Mouse (Mus musculus) megakaryocyte progenitor cell, adult 5-6 weeks (primary cell): ENCODE measurements at regions not wholly inside any gene's neighbourhood (a gene's known extent, or its start where the extent isn't known, plus 50 kb on each side); places are given as distances from the start of the nearest gene placed in this dataset.

Experiments
- ATAC-seq: replicated peaks from 2 replicates; pipeline ENCODE4 v1.8.0; 2016; ENCODE audit warnings: mild to moderate bottlenecking, moderate TSS enrichment, inconsistent platforms; ENCODE audit not compliant: poor library complexity

DNA sequence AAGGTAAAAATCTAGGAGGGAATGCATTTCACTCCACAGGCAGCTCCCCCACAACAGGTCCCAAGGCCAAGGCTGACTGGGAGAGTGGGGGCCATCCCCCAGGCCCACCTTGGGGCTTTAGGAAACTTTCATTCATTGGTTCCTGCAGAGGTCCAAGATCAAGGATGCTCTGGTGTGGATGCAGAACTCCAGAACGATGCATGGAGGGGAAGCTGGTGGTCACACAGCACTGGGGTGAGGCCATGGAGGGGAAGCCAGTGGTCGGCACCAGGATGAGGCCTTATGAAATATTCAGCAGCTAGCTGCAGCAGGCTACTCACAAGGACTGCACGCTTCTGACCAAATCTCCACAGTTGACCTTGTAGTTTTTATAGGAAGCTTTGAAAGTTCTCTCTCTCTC lies 279.7 kb downstream of the Cdh26 start:
- ATAC-seq = peak; percentile 75

GRCm38 (mm10) chr2:178711587-178712080 lies 281.3 kb downstream of the Cdh26 start:
- no peak for ATAC-seq

GRCm38 (mm10) chr2:178712391-178712892 lies 282.1 kb downstream of the Cdh26 start:
- no peak for ATAC-seq

- no peak for ATAC-seq
Observed at GRCm38 (mm10) chr2:178715500-178716245, 285.3 kb downstream of the Cdh26 start.

DNA sequence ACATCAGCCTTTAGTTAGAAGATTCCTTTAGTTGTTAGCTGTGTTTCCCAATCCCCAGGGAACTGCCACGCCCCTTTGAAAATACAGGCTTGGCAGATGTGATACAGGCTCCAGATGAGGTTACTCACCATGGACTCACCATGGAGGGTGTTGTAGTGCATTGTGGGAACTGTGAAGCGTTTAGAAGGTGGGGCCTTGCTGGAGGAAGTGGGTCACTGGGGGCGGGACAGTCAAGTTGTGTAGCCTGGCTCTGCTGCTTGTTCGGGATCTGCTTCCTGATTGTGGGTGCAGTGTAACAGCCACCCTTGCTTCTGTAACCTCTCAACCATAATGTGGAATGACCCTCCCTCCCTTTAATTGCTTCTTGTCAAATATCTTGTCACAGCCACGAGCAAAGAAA lies 287.7 kb downstream of the Cdh26 start:
- ATAC-seq = peak; percentile 67

DNA sequence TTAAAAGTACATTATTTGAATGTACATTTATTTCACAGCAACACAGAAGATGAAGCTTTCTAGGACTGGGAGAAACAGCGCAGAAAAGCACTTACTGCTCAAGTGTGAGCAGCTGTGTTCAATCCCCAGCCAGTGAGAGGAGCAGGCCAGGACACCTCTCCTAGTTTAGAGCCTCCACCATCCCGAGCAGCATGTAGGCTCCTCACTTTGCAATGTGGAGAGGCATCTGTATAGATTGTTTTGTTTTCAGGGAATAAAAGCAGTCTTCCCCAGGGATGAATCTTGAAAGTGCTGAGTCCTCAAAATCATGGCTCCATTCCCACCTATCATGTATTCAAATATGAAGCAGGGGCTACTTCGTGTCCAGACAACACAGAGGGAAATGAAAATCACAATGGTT lies 293.1 kb downstream of the Cdh26 start:
- ATAC-seq = no peak

DNA sequence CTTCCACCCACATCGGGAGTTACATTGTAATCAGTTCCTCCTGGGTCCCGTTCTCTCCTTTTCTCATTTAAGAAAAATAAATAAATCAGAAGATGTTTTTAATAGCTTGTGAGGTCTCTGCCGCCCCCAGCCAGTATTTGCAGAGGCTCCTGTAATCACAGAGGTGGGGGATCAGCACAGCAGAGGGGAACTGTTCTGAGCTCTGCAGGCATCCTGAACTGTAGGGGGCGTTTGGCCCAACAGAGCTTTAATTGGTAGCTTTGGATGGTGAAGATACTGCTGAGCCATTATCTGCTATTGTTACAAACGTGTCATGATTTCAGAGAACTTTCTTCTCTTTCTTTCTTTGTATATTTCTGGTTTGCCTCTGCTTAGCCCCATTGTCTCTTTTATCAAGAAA lies 293.9 kb downstream of the Cdh26 start:
- no peak for ATAC-seq

DNA sequence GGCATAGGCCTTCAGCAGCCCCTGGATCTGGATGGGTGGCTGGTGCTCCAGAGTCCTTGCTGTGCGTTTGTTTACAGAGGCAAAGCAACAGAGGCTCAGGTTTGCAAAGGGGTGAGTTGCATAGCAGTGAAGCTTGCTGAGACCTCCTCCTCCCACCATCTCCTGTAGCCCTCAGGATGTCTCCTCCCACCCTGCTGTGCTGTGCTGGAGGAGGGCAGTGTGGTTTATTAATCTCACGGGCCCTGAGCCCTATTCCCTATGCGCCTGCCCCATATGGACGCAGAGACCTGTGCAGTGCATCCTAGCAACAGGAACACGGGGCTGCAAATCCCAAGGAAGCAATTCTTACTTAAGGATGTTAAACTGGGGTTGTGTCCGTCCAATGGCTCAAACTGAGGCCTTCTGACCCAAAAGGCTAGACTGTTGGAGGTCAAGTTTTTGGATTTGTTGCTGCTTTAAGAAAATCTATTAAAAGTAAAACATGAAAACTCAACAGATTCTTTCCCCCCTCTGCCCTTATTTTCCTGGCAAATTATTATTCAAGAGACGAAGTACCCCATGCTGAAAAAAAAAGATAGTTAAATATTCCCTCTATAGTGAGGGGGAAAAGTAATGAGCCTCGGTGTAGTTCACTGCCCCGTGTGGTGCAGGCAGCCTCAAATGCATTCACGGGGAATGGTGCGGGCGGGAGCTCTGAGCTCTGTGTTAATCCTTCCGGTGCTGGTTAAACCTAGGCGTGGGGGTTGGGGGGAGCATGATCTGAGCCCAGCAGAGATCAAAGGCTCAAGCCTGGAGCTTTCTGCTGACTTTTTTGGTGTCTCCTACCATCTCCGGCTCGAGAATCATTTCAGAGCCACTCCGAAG lies 297.8 kb downstream of the Cdh26 start:
- ATAC-seq = peak; percentile 48; the same call in 1 of the 2 replicates

- no peak for ATAC-seq
Observed at GRCm38 (mm10) chr2:178728794-178729120, 298.4 kb downstream of the Cdh26 start.

GRCm38 (mm10) chr2:178735099-178735498 lies 304.8 kb downstream of the Cdh26 start:
- peak; percentile 65; the same call in 1 of the 2 replicates for ATAC-seq

- no peak for ATAC-seq
Observed at GRCm38 (mm10) chr2:178744617-178745016, 314.3 kb downstream of the Cdh26 start.

DNA sequence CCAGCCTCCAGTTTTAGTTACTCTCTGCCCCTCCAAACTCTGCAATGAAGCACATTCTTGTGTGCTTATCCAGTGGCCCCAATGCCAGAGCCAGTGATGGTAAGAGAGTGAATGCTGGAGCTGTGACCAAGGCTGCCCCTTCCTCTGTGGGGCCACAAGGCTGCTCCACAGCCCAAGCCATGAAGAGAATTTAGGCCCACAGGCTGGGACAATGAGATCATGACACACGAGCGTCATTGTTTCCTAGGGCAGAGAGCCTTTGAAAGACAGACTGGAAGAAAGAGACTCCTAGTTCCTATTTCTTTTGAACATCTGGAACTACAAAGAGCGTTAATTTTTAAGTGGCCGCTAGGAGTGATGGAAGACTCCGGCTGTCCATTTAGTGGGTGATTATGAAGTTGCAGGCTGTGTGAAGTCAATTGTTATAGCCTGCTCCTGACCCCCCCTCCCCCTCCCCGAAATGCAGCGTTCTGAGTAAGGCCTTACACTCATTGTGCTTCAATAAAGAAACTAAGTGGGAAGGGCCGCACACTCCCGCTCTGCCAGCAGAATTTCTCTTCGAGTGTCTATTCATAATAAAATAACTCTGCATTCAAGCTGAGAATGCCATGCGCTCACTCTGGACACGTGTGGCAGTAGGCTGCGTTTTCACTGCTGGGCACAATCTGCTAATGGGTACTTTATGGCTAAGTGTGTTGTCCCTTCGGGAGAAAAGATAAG lies 315.1 kb downstream of the Cdh26 start:
- no peak for ATAC-seq

DNA sequence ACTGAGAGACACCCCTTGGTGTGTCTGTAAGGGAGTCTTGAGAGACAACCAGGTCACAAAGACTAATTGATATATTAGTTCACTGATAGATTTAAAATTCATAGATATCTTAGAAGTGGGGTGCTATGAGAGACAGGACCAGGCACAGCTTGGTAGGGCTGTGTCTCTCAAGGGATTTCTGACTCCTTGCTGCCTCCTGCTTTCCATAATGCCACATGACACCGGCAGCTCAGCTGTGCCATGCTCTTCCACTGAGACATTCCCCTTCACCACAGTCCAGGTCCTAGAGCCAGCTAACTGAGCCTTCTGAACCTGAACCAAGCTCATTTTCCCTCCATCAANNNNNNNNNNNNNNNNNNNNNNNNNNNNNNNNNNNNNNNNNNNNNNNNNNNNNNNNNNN lies 320.9 kb downstream of the Cdh26 start:
- peak; percentile 54; the same call in 1 of the 2 replicates for ATAC-seq

GRCm38 (mm10) chr2:178758366-178758765 lies 328.0 kb downstream of the Cdh26 start:
- ATAC-seq = peak; percentile 95

DNA sequence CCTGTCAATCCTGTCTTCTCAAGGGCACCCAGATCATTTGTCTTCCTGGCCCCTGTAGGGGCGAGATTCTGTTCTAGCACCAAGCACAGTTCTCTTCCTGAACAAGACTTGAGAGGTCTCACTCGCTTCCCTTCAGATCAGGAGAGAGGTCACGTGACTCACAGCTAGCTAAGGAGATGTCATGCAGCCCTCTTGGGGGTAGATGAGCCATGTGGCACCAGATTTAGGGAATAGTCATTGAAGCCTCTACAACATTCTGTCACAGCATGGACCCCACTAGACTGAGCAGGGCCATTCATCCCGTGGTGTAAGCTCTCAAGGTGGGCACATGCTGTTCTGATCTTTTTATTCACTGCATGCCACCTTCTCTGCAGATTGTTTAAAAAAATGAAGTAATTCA lies 338.2 kb downstream of the Cdh26 start:
- ATAC-seq = no peak

GRCm38 (mm10) chr2:178769001-178769400 lies 338.7 kb downstream of the Cdh26 start:
- ATAC-seq = no peak

DNA sequence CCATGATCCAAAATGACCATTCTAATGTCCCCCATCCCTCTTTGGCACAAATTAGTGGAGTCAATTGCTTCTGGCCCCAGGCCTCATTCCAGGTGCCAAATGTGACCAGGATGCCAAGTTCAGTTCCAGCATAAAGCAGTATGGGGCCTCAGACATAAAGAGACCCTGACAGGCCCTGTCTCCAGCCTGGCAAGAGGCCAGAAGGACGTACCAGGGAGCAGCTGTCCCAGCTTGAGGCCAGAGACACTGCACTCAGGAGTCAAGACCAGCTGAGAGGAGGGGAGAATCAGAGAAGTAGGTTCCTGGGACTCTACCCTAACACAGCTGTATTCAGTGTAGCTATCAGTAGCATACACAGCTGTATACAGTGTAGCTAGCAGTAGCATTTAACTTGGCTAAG lies 341.1 kb downstream of the Cdh26 start:
- no peak for ATAC-seq

DNA sequence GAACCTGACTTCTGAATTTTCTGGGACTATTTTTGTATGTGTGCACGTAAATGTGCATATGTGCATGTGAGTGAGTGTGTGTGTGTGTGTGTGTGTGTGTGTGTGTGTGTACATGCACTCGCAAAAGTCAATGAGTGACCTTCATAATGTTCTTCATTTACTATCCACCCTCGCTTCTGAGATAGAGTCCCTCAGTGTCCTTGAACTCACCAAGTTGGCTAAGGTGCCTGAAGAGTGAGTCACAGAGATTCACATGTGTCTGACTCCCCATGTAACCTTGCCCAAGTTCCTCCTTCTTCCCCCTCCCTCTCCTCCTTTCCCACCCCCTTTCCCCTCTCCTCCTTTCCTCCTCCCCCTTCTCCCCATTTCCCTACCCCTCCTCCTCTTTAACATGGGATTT lies 341.6 kb downstream of the Cdh26 start:
- ATAC-seq = no peak

GRCm38 (mm10) chr2:178784822-178785589 lies 354.7 kb downstream of the Cdh26 start:
- no peak for ATAC-seq

- ATAC-seq = no peak
Observed at GRCm38 (mm10) chr2:178785843-178786242, 355.5 kb downstream of the Cdh26 start.
